Mouse (Mus musculus): ENCODE data around the gene Adamts3.

Gene Adamts3

GRCm38 (mm10) chr5:89816610-89817009 is 66.5 kb downstream of the Adamts3 start:
- in situ Hi-C loops (cut with MboI): no loop called here

DNA sequence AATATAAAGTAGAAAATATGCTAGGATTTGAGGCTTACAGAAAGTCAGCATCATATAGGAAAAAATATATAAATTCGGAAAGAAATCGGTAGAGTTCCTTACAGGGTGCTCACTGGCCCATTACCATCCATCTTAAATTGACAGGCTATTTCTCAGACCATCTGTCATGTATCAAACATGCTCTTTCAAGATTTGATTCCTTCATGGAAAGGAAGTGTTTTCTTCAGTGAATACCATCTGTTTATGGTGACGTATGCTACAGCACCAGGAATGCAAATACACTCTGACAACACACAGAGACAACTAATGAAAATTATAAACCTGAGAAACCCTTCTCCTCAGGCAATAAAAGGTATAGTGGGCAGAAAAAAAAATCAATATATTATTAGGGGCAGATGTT is 68.6 kb downstream of the Adamts3 start:
- in situ Hi-C loops (cut with MboI): no loop called here

- in situ Hi-C loops (cut with MboI): no loop called here
Observed at GRCm38 (mm10) chr5:89800181-89800816, 82.8 kb downstream of the Adamts3 start.

DNA sequence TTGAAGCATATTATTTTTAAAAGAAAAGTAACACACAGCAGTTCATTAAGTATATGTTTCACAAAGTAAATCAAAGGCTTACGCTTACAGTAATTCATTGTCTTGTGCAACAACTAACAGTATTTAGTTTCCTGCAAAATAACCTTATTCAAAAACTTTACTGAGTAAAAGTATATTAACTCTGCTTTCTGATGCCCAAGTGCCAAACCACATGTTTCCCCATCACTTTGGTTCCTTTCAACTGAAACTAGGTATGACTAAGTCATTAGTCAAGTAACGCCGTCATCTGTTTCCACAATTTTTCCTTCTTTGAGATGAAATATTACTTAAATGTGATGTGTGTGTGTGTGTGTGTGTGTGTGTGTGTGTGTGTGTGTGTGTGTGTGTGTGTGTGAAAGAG is 89.4 kb downstream of the Adamts3 start:
- in situ Hi-C loops (cut with MboI): no loop called here

DNA sequence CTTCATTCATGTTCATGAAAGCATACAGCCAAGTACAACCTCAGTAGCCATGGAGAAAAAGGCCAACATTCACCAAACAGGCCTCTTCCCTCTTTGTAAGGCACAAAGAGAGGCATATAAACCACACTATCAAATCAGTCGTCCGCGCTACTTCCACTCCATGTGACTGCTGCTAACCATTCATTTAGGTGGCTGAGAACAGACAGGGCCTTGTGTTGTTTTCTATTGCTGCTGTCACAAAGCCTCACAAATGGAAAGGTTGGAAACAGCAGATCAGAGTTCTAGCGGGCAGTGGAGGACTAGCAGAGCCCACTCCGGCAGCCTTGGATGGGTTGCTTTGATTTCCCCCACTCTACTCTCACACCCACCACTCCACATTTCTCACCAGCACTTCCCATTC is 98.5 kb downstream of the Adamts3 start:
- in situ Hi-C loops (cut with MboI): no loop called here

DNA sequence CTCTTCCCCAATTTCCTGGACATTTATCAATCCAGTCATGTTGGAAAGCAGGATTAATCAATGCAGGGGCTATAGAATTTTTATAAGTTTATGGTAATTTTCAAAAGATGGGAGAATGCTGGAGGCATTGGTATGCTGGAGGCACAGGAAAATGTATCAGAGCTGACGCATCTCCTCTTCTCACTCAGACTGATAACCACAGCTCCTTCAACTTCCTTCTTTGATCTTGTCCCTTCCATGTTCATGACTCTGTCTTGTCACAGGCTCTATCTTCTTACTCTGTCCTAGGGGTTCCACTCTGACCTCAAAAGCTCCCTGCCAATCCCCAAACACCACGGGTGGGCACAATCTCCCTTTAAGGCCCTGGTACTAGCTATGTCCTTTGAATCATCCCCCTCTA is 103.3 kb downstream of the Adamts3 start:
- in situ Hi-C loops (cut with MboI): no loop called here

- in situ Hi-C loops (cut with MboI): no loop called here
Observed at GRCm38 (mm10) chr5:89778610-89779009, 104.5 kb downstream of the Adamts3 start.

DNA sequence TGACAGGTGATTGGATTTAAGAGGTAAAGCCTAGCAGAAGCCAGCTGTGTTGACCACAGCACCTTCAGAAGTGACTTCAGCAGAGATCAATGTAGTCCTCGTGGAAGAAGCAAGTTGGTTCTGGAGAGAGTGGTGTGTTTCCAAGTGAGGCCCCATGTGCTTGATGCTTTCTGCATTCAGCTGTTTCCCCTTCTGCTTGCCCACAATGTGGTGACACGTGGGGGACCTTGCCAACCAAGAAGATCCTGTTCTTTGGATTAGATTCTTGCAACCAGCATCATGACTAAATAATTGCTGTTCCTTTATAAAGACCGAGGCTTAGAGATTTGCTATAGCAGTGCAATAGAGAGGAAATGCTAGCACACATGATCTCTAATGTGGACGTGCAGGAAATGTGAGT is 105.7 kb downstream of the Adamts3 start:
- in situ Hi-C loops (cut with MboI): no loop called here

- in situ Hi-C loops (cut with MboI): no loop called here
Observed at GRCm38 (mm10) chr5:89770655-89771355, 112.3 kb downstream of the Adamts3 start.

- in situ Hi-C loops (cut with MboI): no loop called here
Observed at GRCm38 (mm10) chr5:89763189-89764187, 119.6 kb downstream of the Adamts3 start.

DNA sequence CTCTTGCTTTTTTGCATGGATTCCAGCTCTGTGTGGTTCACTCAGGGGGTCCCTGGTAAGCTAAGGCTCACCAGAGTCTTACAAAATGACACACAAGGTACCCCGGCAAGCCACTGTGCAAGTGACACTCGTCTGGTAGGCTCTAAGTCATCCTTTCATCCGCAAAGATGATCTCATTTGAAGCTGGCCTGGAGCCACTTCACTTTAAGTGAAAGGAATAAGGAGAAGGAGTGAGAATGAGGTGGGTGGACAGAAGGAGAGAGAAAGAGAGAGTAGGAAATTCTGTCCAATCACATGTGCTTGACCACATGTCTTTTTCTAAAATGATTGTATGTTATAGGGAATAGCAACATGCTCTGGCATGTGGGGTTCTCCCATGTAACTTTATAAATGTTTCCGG is 122.8 kb downstream of the Adamts3 start:
- in situ Hi-C loops (cut with MboI): no loop called here

DNA sequence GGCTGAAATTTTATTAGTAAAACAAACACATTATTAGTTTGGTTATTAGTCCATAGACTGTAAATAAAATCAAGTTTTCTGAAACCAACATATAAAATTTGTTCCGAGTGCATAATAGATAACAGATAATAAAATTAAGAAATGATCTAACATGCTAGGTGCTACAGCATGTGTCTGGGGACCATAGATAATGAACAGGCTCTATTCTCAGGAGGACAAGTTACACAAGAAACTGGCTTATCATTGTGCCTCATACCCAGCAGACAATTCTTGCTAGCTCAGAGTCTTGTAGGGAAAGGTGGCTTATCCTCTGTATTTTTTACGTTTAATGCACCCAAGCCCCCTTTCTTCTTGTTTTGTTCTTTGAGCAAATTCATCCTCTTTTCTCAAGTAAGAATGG is 131.3 kb downstream of the Adamts3 start:
- in situ Hi-C loops (cut with MboI): no loop called here

DNA sequence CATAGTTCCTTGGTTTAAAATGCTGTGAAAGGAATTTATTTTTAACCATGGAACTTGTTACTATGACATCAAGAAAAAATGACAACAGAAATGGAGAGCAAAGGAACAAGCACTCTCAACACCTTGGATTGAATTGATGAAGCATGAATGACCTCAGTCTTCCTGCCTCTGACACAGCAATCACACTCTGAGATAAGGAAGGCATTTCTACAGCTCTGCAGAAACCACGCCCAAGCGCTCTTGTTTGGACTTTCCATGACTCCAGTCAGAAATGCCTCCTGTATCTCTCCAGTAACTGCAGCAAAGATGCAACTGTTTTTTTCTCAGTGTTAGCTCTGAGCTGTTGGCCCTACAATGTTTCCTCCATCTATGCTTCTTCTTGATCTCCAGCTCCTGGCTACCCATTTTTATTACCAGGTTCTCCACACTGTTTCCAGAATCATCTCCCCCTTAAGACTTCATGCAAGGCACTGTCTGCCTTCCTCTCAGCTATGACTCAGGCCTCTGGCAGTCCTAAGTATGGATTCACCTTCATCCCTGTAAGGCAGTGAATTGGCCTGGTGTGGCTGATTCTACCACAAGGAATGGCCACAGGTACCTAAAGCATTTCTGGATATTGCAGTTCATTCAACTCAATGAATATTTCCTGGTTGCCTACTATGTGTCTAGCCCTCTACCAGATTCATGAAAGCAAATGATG is 134.8 kb downstream of the Adamts3 start:
- in situ Hi-C loops (cut with MboI): no loop called here

DNA sequence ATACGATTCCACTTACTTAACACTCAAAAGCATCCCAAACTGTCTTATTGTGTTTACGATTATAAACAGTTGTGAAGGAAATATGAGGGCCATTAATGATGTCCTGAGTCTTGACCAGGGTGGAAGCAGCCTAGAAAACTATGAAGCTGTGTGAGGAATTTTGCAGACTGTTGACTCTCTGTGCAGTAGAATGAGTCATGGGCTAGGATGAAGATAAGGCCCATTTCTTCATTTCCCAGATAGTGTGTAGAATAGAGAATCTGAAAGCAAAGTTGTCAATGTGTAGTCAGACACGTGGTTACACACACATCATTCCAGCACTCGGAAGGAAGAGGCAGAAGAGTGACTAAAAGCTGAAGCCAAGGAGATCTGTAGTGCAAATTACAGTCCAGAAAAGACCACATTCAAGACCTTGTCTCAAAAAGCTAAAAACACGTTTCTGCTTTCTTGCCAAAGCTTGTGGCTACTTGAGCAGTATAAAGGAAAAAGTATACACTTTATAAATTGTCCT is 135.9 kb downstream of the Adamts3 start:
- in situ Hi-C loops (cut with MboI): no loop called here

- in situ Hi-C loops (cut with MboI): no loop called here
Observed at GRCm38 (mm10) chr5:89745112-89745511, 138.0 kb downstream of the Adamts3 start.

GRCm38 (mm10) chr5:89734759-89735158 is 148.4 kb downstream of the Adamts3 start:
- in situ Hi-C loops (cut with MboI): no loop called here

GRCm38 (mm10) chr5:89730411-89730810 is 152.7 kb downstream of the Adamts3 start:
- in situ Hi-C loops (cut with MboI): no loop called here

- in situ Hi-C loops (cut with MboI): no loop called here
Observed at GRCm38 (mm10) chr5:89728117-89728516, 155.0 kb downstream of the Adamts3 start.

GRCm38 (mm10) chr5:89727497-89728057 is 155.6 kb downstream of the Adamts3 start:
- in situ Hi-C loops (cut with MboI): no loop called here

GRCm38 (mm10) chr5:89714552-89714951 is 168.6 kb downstream of the Adamts3 start:
- in situ Hi-C loops (cut with MboI): no loop called here

DNA sequence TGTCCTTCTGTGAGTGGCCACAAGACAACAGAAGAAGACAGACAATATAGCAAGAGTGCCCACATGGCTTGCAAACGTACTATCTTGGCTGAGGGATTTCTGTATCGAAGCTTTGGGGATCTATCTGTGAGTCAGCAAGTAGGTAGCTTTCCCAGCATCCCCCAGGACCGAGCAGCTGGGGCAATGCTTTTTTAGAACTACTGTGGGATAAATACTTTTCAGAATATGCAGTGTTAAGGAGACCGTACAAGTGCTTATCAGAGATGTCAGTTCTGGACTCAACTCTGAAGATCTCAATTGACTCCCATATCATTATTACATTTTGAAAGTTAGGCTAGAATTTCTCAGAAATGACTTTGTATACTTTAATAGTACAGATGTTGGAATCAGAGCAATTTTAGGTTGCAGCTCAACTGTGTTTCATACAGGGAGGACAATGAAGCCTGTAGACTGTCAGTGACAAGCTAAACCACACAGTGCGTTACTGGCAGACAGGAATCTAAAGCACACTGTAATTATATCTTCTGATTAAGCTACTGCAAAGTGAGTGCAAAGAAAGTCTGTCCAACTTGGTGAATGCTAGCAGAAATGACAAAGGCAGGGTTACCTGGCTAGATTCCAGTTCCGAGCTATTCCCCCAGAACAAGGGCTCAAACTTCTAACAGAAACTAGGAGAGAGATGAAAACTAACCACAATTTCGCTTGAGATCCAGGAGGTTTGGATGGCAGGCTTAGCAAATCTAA is 171.8 kb downstream of the Adamts3 start:
- in situ Hi-C loops (cut with MboI): no loop called here
